Mouse (Mus musculus) lung, adult 2 months (tissue): ENCODE measurements around the gene Clec1a.
"Not testable (repeated sequence)": the region's sequence is repeated elsewhere in the genome, so short reads cannot be mapped to it uniquely, and the experiment has no call there.

ENCODE experiments used
- CTCF ChIP-seq: fragments of 200-500 bp; IDR thresholded peaks from 2 replicates; pipeline ENCODE4 v1.5.1; 2011; ENCODE audit warnings: mild to moderate bottlenecking, low read length, control low read depth; ENCODE audit not compliant: insufficient read depth
- POLR2A ChIP-seq: fragments of 200-500 bp; IDR thresholded peaks from 2 replicates; pipeline ENCODE4 v1.6.1; 2011; ENCODE audit warnings: low read depth, mild to moderate bottlenecking, control low read depth, low read length, borderline replicate concordance; ENCODE audit errors: extremely low read depth

DNA sequence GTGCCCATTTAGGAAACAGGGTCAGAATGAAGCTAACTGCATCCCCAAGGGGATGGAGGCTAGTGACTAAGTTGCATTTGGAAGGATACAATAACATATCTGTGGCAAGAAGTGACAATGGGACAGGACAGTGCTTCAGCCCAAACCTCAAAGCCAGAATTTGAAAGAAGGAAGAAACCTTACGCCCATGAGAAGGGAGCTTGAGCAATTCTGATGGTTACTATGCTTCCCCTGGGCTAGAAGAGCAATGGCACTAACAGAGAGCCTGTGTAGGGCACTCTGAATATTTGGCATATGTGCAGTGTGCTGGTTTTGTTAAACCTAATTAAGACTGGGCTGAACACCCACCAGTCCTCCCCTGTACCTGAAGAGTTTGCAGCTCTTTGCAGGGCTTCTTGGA lies 47.7 kb upstream of the Clec1a start:
- not testable (repeated sequence) for TF ChIP-seq CTCF, POLR2A
